Mouse (Mus musculus): ENCODE data around the gene Rab3c. TPM values are rescaled to one million over a fixed set of nuclear protein-coding genes. Genes with fewer than 3 reads are reported as not detected.

Gene Rab3c
- total and polyA plus RNA-seq, 3 experiments = not detected

DNA sequence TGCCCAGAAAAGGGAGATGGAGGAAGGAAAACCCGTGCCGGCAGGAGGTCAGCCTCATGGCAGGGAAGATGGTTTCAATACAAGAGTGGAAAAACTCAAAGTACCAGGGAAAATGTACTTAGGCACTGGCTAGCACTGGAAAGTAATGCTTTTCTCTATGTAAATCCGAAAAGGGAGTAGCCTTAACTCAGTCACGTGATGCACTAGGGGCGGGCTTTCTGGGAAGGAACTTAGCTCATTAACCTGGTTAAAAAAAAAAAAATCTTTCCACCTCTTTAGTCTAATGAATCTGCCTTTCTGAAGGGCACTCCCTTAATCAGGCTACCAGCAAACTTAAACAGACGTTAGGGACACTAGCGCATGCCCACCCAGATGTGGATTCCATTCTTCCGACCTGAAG lies 249.7 kb downstream of the Rab3c start:
- Histone ChIP-seq H3K9me3 (replicated peaks; ENCODE audit: low read length) (peaks cover 31% of the 10 kb centered on the region), H3K27me3 (replicated peaks) (no peaks in the 10 kb centered on the region), H3K27ac (ENCODE audit: insufficient read depth, low read depth) (no peak overlapping the region), H3K4me2 (ENCODE audit: insufficient read depth, low read depth, poor library complexity, severe bottlenecking) (no peak overlapping the region), H3K36me3 (replicated peaks in 1 of 2; ENCODE audit: control insufficient read depth in 1 of 2, insufficient read depth in 1 of 2, low read length in 1 of 2) (no peaks in the 10 kb centered on the region), H3K9ac (ENCODE audit: insufficient read depth, low read depth) (no peak overlapping the region), H3K4me3 (replicated peaks in 1 of 3; ENCODE audit: low read depth in 2 of 3, low read length in 2 of 3, poor library complexity in 1 of 3) (no peak overlapping the region), H3K4me1 (ENCODE audit: control insufficient read depth in 1 of 2, insufficient read depth in 2 of 2) (no peaks in the 10 kb centered on the region), H3K79me2 (replicated peaks; ENCODE audit: control insufficient read depth, extremely low read depth, insufficient read depth, poor library complexity, severe bottlenecking) (no peaks in the 10 kb centered on the region)
- dilution Hi-C loops (cut with MboI; ENCODE audit: extremely low pct_ligation_motif_present, extremely low pct_unique_long_range_greater_than_20kb, low sequenced_read_pairs) = no loop called here
- TF ChIP-seq SMC3 (IDR thresholded peaks at IDR 0.05; ENCODE audit: low read depth, low read length) = no peak
- TF ChIP-seq CTCF (conservative IDR thresholded peaks at IDR 0.05 in 1 of 2, IDR thresholded peaks at IDR 0.05 in 1 of 2; ENCODE audit: low read depth in 2 of 2, low read length in 2 of 2) = no peak
- TF ChIP-seq ZC3H11A (IDR thresholded peaks at IDR 0.05; ENCODE audit: low read depth, low read length) = no peak
- no peak for TF ChIP-seq ETS1 (conservative IDR thresholded peaks at IDR 0.05; ENCODE audit: low read depth, low read length)
- TF ChIP-seq IRF4 (IDR thresholded peaks at IDR 0.05; ENCODE audit: low read depth, low read length) = no peak
- no peak for TF ChIP-seq ZMIZ1 (IDR thresholded peaks at IDR 0.05; ENCODE audit: low read depth, low read length)
- in situ Hi-C loops (cut with MboI; ENCODE audit: low pct_ligation_motif_present, low pct_unique_long_range_greater_than_20kb, low sequenced_read_pairs) = no loop called here
- no peak for DNase-seq (ENCODE audit: extremely low read depth)

- in situ Hi-C loops (cut with MboI; ENCODE audit: low pct_ligation_motif_present, low pct_unique_long_range_greater_than_20kb, low sequenced_read_pairs) = no loop called here
Observed at GRCm38 (mm10) chr13:110024381-110025161, 256.2 kb downstream of the Rab3c start.

GRCm38 (mm10) chr13:110023031-110023430 lies 257.8 kb downstream of the Rab3c start:
- TF ChIP-seq CTCF (conservative IDR thresholded peaks at IDR 0.05 in 1 of 2, IDR thresholded peaks at IDR 0.05 in 1 of 2; ENCODE audit: low read depth in 2 of 2, low read length in 2 of 2) = peak; percentile 16 to 22; a peak in 3 of 4 replicates
- no peak for TF ChIP-seq ZMIZ1 (IDR thresholded peaks at IDR 0.05; ENCODE audit: low read depth, low read length)
- no peak for TF ChIP-seq MAZ (IDR thresholded peaks at IDR 0.05; ENCODE audit: low read depth, low read length)
- dilution Hi-C loops (cut with MboI; ENCODE audit: extremely low pct_ligation_motif_present, extremely low pct_unique_long_range_greater_than_20kb, low sequenced_read_pairs) = no loop called here
- Histone ChIP-seq H3K27me3 (replicated peaks) (no peaks in the 10 kb centered on the region), H3K9me3 (replicated peaks; ENCODE audit: low read length) (peaks cover 44% of the 10 kb centered on the region), H3K27ac (ENCODE audit: insufficient read depth, low read depth) (no peak overlapping the region), H3K79me2 (replicated peaks; ENCODE audit: control insufficient read depth, extremely low read depth, insufficient read depth, poor library complexity, severe bottlenecking) (no peaks in the 10 kb centered on the region), H3K4me2 (ENCODE audit: insufficient read depth, low read depth, poor library complexity, severe bottlenecking) (no peak overlapping the region), H3K4me1 (ENCODE audit: control insufficient read depth in 1 of 2, insufficient read depth in 2 of 2) (no peaks in the 10 kb centered on the region), H3K9ac (ENCODE audit: insufficient read depth, low read depth) (no peak overlapping the region), H3K4me3 (replicated peaks in 1 of 3; ENCODE audit: low read depth in 2 of 3, low read length in 2 of 3, poor library complexity in 1 of 3) (no peak overlapping the region), H3K36me3 (replicated peaks in 1 of 2; ENCODE audit: control insufficient read depth in 1 of 2, insufficient read depth in 1 of 2, low read length in 1 of 2) (no peaks in the 10 kb centered on the region)
- in situ Hi-C loops (cut with MboI; ENCODE audit: low pct_ligation_motif_present, low pct_unique_long_range_greater_than_20kb, low sequenced_read_pairs) = no loop called here
- peak; percentile 15 for DNase-seq (ENCODE audit: extremely low read depth)

More at GRCm38 (mm10) chr13:110024381-110025161, 256.2 kb downstream of the Rab3c start:
- DNase-seq (ENCODE audit: extremely low read depth) = no peak
- Histone ChIP-seq H3K4me2 (ENCODE audit: insufficient read depth, low read depth, poor library complexity, severe bottlenecking) (no peak overlapping the region), H3K4me3 (replicated peaks in 1 of 3; ENCODE audit: low read depth in 2 of 3, low read length in 2 of 3, poor library complexity in 1 of 3) (no peak overlapping the region), H3K27ac (ENCODE audit: insufficient read depth, low read depth) (no peak overlapping the region), H3K27me3 (replicated peaks) (no peaks in the 10 kb centered on the region), H3K4me1 (ENCODE audit: control insufficient read depth in 1 of 2, insufficient read depth in 2 of 2) (no peaks in the 10 kb centered on the region), H3K36me3 (replicated peaks in 1 of 2; ENCODE audit: control insufficient read depth in 1 of 2, insufficient read depth in 1 of 2, low read length in 1 of 2) (no peaks in the 10 kb centered on the region), H3K9me3 (replicated peaks; ENCODE audit: low read length) (peaks cover 35% of the 10 kb centered on the region), H3K9ac (ENCODE audit: insufficient read depth, low read depth) (no peak overlapping the region), H3K79me2 (replicated peaks; ENCODE audit: control insufficient read depth, extremely low read depth, insufficient read depth, poor library complexity, severe bottlenecking) (no peaks in the 10 kb centered on the region)
- TF ChIP-seq MAFK (IDR thresholded peaks at IDR 0.05; ENCODE audit: insufficient replicate concordance, low read length) (no peak), CTCF (conservative IDR thresholded peaks at IDR 0.05 in 1 of 2, IDR thresholded peaks at IDR 0.05 in 1 of 2; ENCODE audit: low read depth in 2 of 2, low read length in 2 of 2) (no peak), JUN (IDR thresholded peaks at IDR 0.05; ENCODE audit: insufficient read depth, low read depth, low read length) (no peak), RAD21 (IDR thresholded peaks at IDR 0.05; ENCODE audit: low read depth, low read length) (no peak), CHD2 (IDR thresholded peaks at IDR 0.05; ENCODE audit: low read length) (no peak), ZC3H11A (IDR thresholded peaks at IDR 0.05; ENCODE audit: low read depth, low read length) (no peak), ELF1 (IDR thresholded peaks at IDR 0.05; ENCODE audit: low read depth, low read length) (no peak), TBP (conservative IDR thresholded peaks at IDR 0.05; ENCODE audit: low read depth, low read length) (no peak)
- dilution Hi-C loops (cut with MboI; ENCODE audit: extremely low pct_ligation_motif_present, extremely low pct_unique_long_range_greater_than_20kb, low sequenced_read_pairs) = no loop called here
